Mouse (Mus musculus): Measurements from ENCODE around the gene Tmem95. TPM values are rescaled to one million over a fixed set of nuclear protein-coding genes. Genes with fewer than 3 reads are reported as not detected.

Gene Tmem95
- total RNA-seq, 2 experiments from 2014 or later, result not detected

DNA sequence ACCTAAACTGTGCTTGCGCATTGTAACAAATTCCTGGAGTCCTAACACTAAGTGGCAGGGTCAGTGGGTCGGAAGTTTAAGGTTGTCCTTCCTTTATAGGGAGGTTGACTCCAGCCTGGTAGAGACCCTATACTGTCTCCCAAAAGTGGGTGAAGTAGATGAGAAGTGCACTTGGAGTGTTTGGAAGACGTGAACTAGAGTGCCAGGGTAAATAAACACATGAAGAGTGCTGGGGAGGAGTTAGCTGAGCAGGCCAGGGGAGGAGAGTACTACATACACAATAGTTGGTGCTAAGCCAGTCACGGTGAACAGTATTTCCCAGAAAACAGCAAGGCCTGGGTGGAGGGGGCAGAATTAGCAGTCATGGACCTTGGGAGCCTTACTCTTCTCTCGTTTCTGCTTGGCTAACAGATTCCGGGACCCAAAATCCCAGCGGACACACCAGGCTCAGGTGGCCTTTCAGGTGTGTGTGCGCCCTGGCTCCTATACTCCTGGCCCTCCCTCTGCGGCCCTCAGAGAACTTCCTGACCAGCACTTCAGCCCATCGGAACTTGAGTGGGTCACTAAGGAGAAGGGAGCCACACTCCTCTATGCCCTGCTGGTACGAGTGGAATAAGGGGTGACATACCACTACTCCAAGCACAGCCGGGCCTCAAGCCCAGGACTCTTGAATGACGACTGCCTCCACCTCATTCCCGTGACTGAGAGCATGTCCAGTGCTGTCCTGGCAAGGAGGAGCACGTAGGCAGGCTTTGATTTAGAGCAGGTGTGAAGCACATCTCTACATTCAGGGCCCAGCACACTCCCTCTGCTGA, 35.1 kb upstream of the Tmem95 start:
- intact Hi-C loops (cut with DNase I), result no loop called here
- no peak for DNase-seq (ENCODE audit: extremely low spot score in 1 of 2, low spot score in 2 of 2)

DNA sequence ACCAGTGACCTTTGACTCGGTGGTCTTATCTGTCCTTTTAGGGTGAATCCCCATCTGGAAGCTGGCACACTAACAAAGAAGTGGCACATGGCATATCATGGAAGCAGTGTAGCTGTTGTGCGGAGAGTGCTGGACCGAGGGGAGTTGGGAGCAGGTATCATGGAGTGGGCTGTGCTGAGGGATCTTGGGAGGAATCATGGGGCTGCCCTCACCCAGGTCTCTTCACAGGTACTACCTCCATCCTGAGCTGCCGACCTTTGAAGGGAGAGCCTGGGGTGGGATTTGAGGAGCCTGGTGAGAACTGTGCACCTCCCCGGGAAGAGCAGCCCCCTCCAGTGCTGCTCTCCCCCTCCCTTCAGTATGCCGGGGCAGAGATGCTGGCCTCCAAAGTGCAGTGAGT, 33.9 kb upstream of the Tmem95 start:
- intact Hi-C loops (cut with DNase I), result no loop called here
- no peak for DNase-seq (ENCODE audit: extremely low spot score in 1 of 2, low spot score in 2 of 2)

DNA sequence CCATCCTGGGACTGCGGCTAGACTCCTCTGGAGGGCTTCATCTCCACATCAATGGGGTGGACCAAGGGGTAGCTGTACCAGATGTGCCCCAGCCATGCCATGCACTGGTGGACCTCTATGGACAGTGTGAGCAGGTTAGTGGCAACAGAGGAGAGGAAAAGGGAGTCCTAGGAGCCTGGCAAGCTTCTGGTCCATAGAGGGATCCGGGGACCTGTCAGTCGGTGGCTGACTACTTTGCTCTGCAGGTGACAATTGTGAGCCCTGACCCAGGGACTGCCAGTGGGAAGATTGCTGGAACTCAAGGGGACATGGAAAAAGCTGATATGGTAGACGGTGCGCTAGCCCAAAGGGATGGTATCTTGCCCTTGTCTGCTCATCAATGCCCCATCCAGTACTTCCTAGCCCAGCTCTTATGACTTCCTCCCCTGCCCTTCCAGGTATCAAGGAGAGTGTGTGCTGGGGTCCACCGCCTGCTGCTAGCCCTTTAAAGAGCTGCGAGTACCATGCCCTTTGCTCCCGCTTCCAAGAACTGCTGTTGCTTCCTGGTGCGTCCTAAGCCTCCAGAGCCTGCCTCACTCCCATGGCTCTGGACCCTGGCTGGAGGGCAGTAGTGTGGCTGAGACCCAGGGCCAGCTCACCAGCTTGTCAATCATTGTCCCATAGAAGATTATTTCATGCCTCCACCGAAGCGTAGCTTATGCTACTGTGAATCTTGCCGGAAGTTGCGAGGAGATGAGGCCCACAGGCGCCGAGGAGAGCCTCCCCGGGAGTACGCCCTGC, 33.2 kb upstream of the Tmem95 start:
- no peak for DNase-seq (ENCODE audit: extremely low spot score in 1 of 2, low spot score in 2 of 2)
- intact Hi-C loops (cut with DNase I), result no loop called here

DNA sequence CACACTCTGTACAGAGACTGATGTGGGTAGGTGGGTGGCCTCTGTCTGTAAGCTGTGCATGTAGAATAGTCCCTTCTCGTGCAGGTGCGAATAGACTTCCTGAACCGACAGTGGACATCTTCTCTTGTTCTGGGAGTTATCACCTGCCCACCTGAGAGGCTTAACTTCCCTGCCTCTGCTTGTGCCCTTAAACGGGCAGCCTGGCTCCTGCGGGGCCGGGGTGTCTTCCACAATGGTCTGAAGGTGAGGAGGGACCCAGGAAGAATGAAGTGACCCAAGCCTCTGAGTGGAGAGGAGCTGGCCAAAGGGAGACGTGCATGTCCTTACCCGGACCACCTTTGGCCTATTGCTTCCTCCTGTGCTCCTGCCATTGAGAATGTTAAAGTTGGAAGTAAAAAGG, 32.4 kb upstream of the Tmem95 start:
- intact Hi-C loops (cut with DNase I), result no loop called here
- DNase-seq (ENCODE audit: extremely low spot score in 1 of 2, low spot score in 2 of 2), result no peak

DNA sequence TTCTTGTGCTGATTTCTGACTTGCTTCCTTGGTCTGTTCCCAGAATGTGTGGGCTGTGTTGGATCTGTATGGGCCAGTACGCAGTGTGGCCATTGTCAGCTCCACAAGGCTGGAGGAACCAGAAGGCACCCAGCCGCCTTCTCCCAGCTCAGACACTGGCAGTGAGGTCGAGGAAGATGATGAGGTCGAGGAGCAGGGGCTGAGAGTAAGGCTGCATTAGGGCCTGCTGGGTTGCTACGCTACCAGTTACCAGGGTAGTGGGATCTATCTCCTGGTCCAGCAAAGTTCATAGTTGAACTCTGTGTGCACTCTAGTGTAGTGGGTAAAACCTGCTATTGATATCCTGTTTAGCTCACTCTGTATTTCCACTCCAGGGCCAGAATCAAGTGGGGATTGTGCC, 31.4 kb upstream of the Tmem95 start:
- intact Hi-C loops (cut with DNase I), result no loop called here
- DNase-seq (ENCODE audit: extremely low spot score in 1 of 2, low spot score in 2 of 2), result no peak

DNA sequence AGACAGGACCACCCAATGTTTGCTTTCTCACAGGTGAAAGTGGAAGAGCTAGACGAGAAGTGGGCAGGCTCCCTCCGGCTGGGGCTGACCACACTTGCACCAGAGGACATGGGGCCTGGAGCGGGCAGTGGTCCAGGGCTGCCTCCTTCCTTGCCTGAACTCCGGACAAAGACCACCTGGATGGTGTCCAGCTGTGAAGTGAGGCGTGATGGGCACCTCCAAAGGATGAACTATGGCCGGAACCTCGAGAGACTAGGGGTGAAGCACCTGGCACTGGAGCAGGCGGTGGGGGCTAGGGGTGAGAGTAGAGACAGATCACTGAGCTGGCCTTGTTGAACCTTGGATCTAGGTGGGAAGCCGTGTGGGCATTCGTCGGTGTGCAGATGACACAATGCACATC, 30.8 kb upstream of the Tmem95 start:
- intact Hi-C loops (cut with DNase I), result no loop called here
- DNase-seq (ENCODE audit: extremely low spot score in 1 of 2, low spot score in 2 of 2), result no peak

DNA sequence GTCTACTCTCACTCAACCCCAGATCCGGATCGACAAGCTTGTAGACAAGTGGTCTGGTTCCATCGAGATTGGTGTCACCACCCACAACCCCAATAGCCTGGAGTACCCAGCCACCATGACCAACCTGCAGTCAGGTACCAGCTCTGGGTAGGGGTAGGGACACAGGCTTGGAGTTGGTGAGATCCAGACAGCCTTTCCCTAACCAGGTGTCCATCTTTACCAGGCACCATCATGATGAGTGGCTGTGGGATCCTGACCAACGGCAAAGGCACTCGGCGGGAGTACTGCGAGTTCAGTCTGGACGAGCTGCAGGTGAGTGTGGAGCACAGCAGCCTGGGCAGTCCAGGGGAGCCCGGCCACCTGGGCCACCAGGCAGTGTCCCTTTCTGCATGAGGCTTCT, 26.5 kb upstream of the Tmem95 start:
- DNase-seq (ENCODE audit: extremely low spot score in 1 of 2, low spot score in 2 of 2), result no peak
- intact Hi-C loops (cut with DNase I), result no loop called here

DNA sequence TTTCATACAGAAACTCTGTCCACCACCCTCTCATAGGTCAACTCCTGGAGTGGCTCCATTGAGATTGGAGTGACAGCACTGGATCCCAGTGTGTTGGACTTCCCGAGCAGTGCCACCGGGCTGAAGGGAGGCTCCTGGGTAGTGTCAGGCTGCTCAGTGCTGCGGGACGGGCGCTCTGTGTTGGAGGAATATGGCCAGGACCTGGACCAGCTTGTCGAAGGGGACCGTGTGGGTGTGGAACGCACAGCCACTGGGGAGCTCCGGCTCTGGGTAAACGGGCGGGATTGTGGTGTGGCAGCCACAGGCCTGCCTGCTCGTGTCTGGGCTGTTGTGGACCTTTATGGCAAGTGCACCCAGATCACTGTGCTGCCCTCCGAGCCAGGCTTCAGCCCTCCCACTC, 25.2 kb upstream of the Tmem95 start:
- no peak for DNase-seq (ENCODE audit: extremely low spot score in 1 of 2, low spot score in 2 of 2)
- intact Hi-C loops (cut with DNase I), result no loop called here

DNA sequence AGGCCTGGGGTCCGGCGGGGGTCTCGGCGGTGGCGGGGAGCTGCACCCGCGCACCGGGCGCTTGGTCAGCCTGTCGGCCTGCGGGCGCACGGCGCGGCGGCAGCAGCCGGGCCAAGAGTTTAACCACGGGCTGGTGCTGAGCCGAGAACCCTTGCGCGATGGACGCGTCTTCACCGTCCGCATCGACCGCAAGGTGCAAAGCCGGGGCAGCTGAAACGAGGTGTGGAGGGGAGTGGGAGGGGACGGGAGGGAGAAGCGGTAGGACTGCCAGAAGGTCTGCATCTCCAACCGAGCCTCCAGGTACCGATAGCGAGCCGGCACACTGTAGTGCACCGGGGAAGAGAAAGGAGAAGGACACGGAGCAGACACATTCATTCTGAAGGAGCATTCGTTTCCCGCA, 24.2 kb upstream of the Tmem95 start:
- intact Hi-C loops (cut with DNase I), result no loop called here
- no peak for DNase-seq (ENCODE audit: extremely low spot score in 1 of 2, low spot score in 2 of 2)

DNA sequence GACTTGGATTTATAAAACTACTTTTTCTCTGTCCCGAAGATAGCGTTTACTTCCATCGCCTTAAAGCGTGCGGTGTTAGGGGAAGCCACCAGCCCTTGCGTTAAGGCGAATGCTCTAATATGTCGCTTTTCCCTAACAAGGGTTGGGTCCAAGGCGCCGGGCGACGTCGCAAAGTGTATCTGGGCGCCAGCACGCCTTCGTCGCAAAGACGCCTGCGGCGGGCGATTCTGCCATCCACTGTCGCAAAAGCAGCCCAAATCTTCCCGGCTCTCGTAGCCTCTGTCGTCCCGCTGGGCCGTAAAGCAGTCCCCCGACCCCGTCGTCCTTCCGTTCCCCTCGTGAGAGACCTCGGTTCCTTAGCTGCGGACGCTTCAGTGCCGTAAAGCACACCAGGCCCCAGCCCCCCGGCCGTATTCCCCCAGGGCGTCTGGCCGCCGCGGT, 23.6 kb upstream of the Tmem95 start:
- intact Hi-C loops (cut with DNase I), result no loop called here
- DNase-seq (ENCODE audit: extremely low spot score in 1 of 2, low spot score in 2 of 2), result peak; percentile 97

DNA sequence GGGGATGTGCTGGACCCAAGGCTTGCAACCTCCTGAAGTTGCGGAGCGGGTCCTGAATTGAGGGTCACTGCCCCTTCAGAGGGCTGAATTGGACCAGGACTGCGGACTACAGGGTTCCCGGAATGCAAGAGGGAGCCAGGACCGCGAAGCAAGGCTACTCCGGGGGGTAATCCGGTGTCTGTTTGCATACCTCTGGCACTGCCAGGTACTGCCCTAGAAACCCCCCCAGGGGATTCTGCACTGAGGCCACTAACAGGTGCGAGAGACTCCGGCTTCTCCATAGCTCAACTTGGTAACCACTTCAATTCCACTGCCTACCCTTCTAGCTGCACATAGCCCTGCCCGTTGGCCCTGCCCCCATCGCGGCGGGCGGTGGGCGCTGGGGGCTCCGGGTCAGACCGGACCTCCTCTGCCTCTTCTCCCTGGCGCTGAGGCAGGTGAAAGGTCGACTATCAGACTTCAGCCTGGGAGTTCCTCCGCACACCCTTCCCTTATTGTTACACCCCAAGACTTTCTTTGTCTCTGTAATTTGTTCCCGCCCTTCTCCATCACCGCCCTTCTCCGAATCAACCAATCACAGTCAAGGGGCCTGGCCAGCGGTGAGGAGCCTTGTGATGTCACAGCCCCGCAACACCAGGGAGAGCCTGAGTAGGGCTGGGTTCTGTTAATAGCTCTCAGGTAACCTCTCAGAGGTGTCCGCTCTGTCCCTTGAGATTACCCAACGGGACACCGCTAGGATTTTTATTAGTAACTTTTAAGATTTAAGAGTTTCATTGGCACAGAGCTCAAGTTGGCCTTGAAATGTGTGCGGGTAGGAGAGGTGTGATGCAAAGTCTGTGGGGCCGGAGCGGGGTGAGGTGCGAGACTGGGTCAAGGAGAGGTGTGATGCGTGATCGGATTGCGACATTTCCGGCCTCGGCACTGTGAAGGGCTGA, 22.9 kb upstream of the Tmem95 start, which contains the start of the genes 2810408A11Rik and Neurl4:
Gene 2810408A11Rik, minus strand, starts transcription at position 517 of the 935 bp plus-strand sequence.
Gene Neurl4, plus strand, starts transcription at position 602 of the 935 bp plus-strand sequence.
- intact Hi-C loops (cut with DNase I), result no loop called here
- DNase-seq (ENCODE audit: extremely low spot score in 1 of 2, low spot score in 2 of 2), result peak; percentile 90 to 92

DNA sequence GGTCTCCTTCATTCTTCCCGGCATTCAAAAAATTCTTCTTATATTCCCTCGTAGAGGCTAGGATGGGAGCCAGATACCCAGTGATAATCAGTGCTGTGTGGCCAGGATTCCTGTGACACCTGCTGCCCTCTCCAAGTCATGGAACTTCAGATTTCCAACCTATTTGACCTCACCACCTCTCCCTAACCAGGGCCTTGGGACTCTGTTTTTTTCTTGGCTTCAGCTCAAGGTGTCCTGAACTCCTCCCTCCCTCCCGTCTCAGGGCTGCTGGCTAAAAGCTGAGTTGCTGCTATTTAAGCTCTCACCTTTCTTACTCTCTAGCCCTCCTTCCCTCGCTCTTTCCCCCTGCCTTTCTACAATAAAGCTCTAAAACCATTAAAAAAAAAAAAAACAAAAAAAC, 22.1 kb upstream of the Tmem95 start:
- intact Hi-C loops (cut with DNase I), result no loop called here

DNA sequence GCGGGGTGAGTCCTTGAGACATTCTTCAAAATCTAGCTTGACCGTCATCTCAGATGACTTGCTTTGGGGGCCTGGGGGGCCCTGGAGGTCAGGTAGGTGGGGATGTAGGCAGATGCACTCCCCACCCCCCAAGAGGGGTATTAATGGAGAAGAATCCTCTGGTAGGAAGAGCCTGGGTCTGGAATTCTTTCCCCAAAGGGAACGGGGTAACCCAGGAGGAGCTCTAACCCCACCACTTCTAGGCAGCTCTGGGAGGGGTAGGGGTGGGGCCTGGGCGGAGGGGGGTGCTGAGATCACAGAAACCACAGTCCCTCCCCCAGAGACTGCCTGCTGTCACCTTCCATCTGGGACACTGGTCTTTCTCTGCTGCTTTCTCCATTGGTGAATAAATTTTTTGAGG, 17.5 kb upstream of the Tmem95 start, which contains the start of gene Acap1:
Gene Acap1, minus strand, starts transcription at position 249 of the 400 bp plus-strand sequence.
- intact Hi-C loops (cut with DNase I), result no loop called here
- DNase-seq (ENCODE audit: extremely low spot score in 1 of 2, low spot score in 2 of 2), result no peak

More for the DNA sequence above, 22.1 kb upstream of the Tmem95 start:
- no peak for DNase-seq (ENCODE audit: extremely low spot score in 1 of 2, low spot score in 2 of 2)

DNA sequence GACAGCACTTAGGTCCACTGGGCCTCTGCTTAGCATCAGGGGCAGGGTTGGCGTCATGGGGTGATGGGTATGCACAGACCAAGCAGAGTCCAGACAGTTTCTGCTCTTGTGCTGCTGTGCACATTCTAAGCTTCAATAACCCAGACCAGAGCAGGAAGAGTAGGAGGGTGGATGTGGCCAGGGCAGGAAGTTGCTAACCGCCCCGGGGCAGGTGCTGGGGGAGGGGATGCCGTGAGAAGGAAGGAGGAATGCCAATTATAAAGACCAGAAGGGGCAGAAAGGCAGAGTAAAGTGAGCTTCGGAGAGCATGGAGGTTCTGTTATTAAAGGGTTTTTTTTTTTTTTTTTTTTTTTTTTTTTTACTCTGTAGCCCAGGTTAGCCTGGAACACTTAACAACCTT, 16.9 kb upstream of the Tmem95 start:
- intact Hi-C loops (cut with DNase I), result no loop called here
- DNase-seq (ENCODE audit: extremely low spot score in 1 of 2, low spot score in 2 of 2), result no peak

DNA sequence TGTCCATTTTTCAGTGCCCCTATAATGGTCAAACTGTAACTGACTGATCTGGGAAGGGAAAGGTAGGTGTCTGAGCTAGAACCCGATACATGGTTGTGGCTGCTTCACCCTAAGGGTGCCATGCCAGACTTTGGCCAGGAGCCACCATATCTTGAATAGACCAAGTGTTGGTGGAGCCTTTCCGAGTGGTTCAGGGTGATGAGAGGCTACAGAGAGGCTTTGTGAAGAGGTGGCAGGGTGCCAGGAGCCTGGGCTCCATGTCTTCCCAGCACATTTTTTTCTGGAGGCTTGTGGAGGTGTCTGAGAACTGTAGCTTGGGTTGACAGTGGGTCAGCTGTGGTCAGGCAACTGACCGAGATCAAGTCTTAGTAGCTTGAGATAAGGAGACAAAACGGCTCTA, 13.7 kb upstream of the Tmem95 start:
- DNase-seq (ENCODE audit: extremely low spot score in 1 of 2, low spot score in 2 of 2), result peak in 1 of 2 experiments; percentile 74
- intact Hi-C loops (cut with DNase I), result no loop called here

DNA sequence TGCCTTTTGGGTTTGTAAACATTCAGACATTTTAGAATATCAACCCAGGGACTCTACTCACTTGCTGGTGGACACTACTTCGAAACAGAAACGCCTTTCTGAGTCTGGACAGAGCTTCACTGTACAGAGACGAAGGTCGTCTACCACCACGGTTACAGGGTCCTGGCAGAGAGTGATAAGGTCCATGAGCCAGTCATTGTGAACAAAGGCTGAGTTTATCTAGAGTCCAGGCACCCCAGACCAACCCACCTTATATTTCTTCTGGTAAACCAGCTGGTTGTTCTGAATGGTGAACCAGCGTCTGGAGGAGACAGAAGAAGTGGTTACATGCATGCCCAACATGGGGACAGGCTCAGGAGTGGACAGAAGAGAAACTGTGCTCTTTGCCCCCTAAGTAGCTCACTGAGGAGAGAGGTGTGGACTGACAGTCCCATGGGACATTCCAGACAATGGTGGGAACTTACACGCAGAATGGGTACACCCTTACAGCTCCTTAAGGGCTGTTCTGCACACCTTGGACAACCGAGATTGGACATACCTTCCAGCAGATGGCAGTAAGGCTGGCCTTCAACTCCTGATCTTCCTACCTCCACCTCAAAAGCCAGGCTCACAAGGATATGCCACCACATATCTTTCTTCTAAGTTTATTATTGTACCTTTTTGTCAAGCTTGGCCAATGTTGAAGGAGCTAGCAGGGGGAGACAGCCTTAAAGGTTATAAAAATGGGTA, 9.3 kb upstream of the Tmem95 start:
- DNase-seq (ENCODE audit: extremely low spot score in 1 of 2, low spot score in 2 of 2), result no peak
- intact Hi-C loops (cut with DNase I), result no loop called here

DNA sequence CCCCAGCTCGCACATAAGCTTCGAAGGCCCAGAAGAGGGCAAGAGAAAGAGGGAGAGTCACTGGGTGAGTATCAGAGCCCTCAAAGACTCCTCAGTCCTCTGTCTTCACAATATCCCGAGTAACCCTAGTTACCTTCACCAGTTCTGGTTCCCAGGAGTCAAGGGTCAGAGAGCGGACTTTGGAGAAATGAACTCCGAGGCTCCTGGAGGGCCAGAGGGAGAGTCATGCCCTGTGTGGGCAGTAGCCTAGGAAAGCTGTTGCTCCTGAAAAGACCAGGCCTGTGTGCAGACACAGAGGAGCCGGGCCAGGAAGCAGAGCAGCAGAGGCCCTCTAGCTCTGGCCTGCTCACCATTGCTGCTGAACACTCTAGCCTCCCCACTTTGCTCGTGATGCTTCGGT, 6.8 kb upstream of the Tmem95 start:
- intact Hi-C loops (cut with DNase I), result no loop called here
- no peak for DNase-seq (ENCODE audit: extremely low spot score in 1 of 2, low spot score in 2 of 2)

DNA sequence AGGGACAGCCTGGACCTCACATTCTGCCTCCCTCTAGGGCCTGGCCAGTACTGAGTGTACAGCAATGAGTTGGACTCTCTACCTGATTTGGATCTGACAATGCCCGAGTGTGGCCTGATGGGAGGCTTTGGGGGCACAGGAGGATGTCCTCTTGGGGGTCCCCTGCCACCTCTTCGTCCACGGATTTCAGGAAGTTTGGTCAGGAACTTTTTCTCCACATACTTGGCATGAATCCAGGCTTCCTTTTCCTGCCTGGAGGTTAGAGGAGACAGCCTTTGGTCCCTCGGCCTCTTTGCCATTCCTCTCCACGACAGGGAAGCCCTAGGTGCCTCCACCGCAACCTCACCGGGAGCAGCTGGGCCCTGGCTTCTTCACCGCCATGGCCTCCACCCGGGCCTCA, 6.4 kb upstream of the Tmem95 start:
- DNase-seq (ENCODE audit: extremely low spot score in 1 of 2, low spot score in 2 of 2), result no peak
- intact Hi-C loops (cut with DNase I), result no loop called here
